Mouse (Mus musculus) urinary bladder, postnatal 0 days (tissue): ENCODE data around the gene Tulp3. TPM values are rescaled to one million over a fixed set of nuclear protein-coding genes. Genes with fewer than 3 reads are reported as not detected.

Experiments used
- polyA plus RNA-seq: library from polyadenylated mRNA; unstranded; fragments of >200 nt; fragmentation: Nextera tagmentation; extraction: Ambion mirVana; gene quantifications from 2 replicates; pipeline ENCODE4 v1.2.1, GENCODE M21; 2015

Gene Tulp3
- polyA plus RNA-seq: 10.8 and 13.1 TPM in 2 replicates

DNA sequence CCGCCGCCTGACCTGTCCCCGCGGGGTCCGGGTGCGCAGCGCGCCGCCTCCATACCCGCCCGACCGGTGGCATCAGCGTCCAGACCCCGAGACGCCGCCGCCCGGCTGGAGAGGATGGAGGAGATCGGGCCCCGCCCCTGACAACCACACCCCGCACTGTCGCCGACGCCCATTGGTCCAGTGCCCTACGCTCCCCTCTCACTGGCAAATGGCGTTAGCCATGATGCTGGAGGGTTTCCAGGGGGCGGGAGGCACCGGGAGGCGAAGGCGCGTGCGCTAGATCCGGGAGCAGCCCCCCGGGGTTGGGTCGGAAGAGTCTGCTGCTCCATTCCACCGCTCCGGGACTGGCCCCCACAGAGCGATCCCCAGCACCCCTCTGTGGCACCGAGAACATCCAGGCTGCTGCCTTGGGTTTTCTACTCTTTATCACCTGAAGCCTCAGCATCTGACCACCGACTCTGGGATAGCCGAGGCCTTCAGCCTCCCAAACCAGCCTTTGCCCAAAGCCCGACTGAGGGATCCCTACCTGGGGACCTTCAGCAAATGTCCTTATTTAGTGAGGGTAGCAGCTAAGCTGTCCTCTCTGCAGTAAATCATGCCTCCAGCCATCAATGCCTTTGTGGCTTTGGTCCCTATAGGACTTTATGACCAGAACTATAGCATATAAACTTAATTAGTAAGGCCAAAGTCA lies at the start of gene Tulp3:
Tulp3 (minus strand) TSS at position 126 of the 691 bp plus-strand sequence.

DNA sequence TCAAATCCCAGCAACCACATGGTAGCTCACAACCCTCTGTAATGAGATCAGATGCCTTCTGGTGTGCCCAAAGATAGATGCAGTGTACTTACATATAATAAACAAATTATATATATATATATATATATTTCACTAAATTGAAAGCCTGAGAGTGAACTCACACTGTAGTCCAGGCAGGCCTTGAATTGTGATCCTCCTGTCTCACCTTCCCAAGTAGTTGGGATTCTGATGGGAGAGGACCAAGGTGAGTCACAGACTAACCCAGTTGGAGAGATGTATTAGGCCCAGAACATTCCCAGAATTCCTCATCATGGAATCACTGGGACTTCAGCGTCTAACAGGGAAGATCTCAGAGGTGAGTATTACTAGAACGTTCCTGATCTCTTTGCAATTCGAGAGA lies 43.3 kb upstream of the Tulp3 start, which contains the start of gene Nrip2:
Nrip2 (plus strand) TSS at position 301 of the 400 bp plus-strand sequence.

DNA sequence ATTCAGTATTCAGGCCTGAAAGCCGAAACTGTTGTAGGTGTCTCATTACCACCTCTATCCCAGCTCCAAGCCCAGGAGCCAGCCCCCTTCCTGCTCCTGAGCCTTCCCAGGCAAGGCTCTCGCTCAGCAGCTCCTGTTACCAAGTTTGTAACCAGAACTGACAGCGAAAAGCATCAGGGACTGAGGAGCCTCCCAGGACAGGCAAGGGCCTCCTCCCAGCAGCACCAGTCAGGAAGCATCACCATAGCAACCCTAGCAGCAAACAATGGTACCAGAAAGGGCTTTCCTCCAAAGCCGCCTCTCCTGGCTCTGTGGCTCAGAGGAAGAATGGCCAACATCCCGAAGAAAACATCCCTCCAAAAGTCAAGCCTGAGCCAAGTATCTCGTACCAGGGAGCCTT lies 19.5 kb upstream of the Tulp3 start, which contains the start of the genes Tex52 and Gm44596:
Tex52 (plus strand) TSS at position 265 of the 400 bp plus-strand sequence.
Gm44596 (plus strand) TSS at position 312 of the 400 bp plus-strand sequence.

DNA sequence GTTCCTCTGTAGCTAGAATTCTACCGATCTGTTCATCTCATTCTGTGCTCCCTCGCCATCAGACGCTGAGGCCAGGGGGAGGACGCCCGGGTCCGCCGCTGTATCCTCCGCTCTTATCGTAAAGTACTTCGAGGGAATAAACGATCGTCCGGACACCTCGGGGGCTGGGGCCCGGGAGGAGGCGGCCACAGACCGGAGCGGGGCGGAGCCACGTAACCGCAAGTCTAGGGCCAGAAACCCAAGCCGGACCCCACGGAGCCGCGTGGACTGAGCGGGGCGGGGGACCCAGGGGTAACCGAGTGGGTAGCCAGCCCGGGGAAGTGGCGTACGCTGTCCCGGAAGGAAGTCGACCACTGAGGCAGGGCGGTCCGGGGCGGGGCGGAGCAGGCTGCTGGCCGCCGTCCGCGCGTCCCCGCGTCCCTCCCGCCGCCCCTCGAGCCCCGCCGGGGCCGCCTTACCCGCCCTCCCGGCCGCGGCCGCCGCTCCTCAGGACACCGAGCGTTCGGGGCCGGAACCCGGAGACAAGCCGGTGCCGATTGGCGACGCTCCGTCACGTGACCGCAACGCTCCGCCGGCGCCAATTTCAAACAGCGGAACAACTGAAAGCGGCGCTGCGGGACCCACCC lies 6.8 kb upstream of the Tulp3 start, which contains the start of the genes Rhno1 and Foxm1:
Rhno1 (minus strand) TSS at position 531 of the 626 bp plus-strand sequence.
Foxm1 (plus strand) TSS at position 587 of the 626 bp plus-strand sequence.

DNA sequence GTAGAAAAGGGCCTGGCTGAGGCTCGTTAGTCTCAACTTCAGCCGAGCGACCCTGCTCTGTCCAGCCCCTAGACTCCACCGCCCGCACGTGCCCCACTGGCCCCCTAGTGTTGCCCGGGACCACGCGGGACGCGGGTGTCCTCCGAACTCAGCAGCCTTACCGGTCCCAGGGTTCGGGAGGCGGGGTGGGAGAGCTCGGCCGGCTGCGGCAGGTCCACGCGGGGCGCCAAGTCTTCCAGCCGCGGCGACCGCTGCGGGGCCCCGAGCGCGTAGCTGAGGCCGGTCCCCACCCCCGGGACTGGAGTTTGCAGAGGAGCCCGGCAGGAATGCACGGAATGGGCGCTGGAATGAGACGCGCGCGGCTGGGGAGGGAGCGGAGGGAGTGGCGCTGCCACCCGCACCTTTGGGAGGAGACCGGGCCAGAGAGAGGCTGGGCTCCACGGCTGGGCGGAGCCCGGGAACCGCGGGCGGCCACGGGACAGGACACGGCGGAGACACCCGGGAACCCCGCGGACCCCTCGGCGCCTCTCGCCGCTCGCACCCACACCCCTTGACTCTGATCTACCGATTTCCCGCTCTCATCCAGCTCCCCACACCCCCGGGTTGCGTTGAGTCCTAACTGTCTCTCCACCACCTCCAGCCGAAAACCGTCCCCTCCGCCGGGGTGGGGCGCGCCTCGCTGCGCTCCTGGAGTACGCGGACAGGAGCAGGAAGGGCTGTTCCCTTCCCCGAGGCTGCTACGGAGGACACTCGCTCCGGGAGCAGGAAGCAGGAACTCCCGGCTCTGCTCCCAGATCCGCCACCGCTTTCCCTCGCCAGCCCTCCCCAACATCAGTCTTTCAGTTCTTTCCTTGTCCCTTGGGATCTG lies 55.3 kb downstream of the Tulp3 start, which contains the start of gene Tead4:
Tead4 (minus strand) TSS at position 690 of the 868 bp plus-strand sequence.

Other genes with a start within 250 kb of the Tulp3 start
- gene Tspan9, start 212.3 kb downstream of the Tulp3 start, polyA plus RNA-seq: 153 and 176 TPM in 2 replicates
- gene Tead4, start 55.0 kb downstream of the Tulp3 start, polyA plus RNA-seq: 2.4 and 4.3 TPM in 2 replicates
- 42.8 and 47.6 TPM in 2 replicates for gene Rhno1, start 7.1 kb upstream of the Tulp3 start, polyA plus RNA-seq
- 5.6 and 9.6 TPM in 2 replicates for gene Foxm1, start 7.1 kb upstream of the Tulp3 start, polyA plus RNA-seq
- gene Tex52, start 19.6 kb upstream of the Tulp3 start, polyA plus RNA-seq: 0.13 TPM in 1 of 2 replicates, not detected in the other
- gene Gm44596, start 19.7 kb upstream of the Tulp3 start, polyA plus RNA-seq: not detected in 2 replicates
- 1.2 and 1.7 TPM in 2 replicates for gene Nrip2, start 43.4 kb upstream of the Tulp3 start, polyA plus RNA-seq
- gene Itfg2, start 69.1 kb upstream of the Tulp3 start, polyA plus RNA-seq: 13.5 and 16.7 TPM in 2 replicates
- gene Fkbp4, start 82.8 kb upstream of the Tulp3 start, polyA plus RNA-seq: 116 and 137 TPM in 2 replicates
- gene Pzp, start 170.9 kb upstream of the Tulp3 start, polyA plus RNA-seq: 0.15 and 1.6 TPM in 2 replicates
- not detected in 2 replicates for gene A2ml1, start 225.8 kb upstream of the Tulp3 start, polyA plus RNA-seq